Mouse (Mus musculus): ENCODE results near the gene Psmd2. TPM values are rescaled to one million over a fixed set of nuclear protein-coding genes. Genes with fewer than 3 reads are reported as not detected.

The Psmd2 gene
- total RNA-seq (2014; rRNA removed) (237 and 242 TPM in 2 replicates), polyA plus RNA-seq (2015; fragmentation: Nextera tagmentation; extraction: Ambion mirVana) (287 and 331 TPM in 2 replicates)

DNA sequence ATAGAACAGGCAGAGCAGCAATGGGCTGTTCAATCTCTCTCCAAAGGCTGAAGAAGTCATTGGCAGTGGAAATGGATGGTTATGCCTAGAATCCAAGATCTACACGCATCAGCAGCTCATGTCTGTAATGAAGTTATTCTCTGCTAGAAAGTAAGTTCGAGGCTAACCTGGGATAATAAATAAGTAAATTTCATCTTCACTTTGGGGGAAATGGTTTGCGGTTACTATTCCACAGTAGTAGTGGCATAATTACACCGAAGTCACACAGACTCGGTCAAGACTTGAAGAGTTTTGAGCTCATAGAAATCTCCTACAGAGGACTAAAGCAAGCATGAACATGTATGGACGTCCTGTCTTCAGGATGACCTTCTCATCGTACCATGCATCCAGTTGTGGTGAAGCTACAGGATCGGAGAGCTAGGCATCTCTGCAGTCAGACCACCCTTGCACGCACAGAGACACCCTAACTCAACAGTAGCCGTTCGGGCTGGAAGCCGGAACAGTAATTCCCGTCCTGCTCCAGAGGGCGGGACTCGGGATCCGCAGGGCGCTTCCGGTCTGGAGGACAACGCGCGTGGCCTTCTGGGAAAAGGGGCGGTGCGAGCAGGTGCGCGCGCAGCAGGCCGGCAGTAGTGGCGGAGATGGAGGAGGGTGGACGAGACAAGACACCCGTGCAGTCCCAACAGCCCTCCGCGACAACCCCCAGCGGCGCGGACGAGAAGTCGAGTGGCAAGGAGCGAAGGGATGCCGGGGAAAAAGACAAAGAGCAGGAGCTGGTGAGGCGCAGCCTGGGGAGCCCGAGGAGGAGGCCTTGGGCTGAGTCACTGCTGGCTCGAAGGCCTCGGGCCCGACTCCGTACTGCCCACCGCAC is at the start of gene Psmd2:
TSS of gene Psmd2 (plus strand) at position 577 of the 871 bp plus-strand sequence.
- Histone ChIP-seq H3K27ac (ENCODE audit: low read depth, low read length) (peak within 1 kb of the TSS; percentile 82), H3K4me3 (ENCODE audit: low read depth, low read length) (peak within 1 kb of the TSS; percentile 76), H3K36me3 (ENCODE audit: insufficient read depth) (peaks cover 25% of the 10 kb centered on the region), H3K9ac (peak within 1 kb of the TSS; percentile 85), H3K4me1 (ENCODE audit: insufficient read depth) (peaks cover 12% of the 10 kb centered on the region; the same call in 1 of the 2 replicates), H3K27me3 (ENCODE audit: insufficient read depth, low read length) (no peaks in the 10 kb centered on the region), H3K4me2 (ENCODE audit: low read depth) (peak within 1 kb of the TSS; percentile 82), H3K9me3 (ENCODE audit: low read length) (no peaks in the 10 kb centered on the region)
- WGBS = 2% methylated on average over 46 of the region's 46 CpGs
- peak; percentile 98 for ATAC-seq
- TF ChIP-seq CTCF (IDR thresholded peaks at IDR 0.05; ENCODE audit: low read depth) = peak; percentile 25
- peak; percentile 96 for DNase-seq

DNA sequence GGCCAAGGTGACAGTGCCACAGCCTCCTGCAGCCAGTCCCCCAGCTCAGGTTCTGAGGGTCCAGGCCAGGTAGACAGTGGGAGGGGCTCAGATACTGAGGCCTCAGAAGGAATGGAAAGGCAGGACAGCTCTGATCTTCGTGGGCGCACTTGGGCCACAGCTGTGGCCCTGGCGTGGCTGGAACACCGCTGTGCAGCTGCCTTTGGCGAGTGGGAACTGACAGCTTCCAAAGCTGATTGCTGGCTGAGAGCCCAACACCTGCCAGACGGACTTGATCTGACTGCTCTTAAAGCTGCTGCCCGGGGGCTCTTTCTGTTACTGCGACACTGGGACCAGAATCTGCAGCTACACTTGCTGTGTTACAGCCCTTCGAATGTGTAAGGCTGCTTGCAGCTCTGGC is 46.7 kb upstream of the Psmd2 start:
- DNase-seq (no peak), ATAC-seq (peak; percentile 19; the same call in 1 of the 2 replicates)
- Histone ChIP-seq H3K9me3 (ENCODE audit: low read length) (no peaks in the 10 kb centered on the region), H3K4me1 (ENCODE audit: insufficient read depth) (0 out of 2 replicates have a peak, but pooled peaks cover 1% of the 10 kb centered on the region), H3K9ac (no peak overlapping the region), H3K36me3 (ENCODE audit: insufficient read depth) (peaks cover 45% of the 10 kb centered on the region), H3K4me3 (ENCODE audit: low read depth, low read length) (no peak overlapping the region), H3K4me2 (ENCODE audit: low read depth) (no peak overlapping the region), H3K27me3 (ENCODE audit: insufficient read depth, low read length) (no peaks in the 10 kb centered on the region), H3K27ac (ENCODE audit: low read depth, low read length) (no peak overlapping the region)
- TF ChIP-seq CTCF (IDR thresholded peaks at IDR 0.05; ENCODE audit: low read depth) = no peak
- WGBS = 51% methylated on average over 9 of the region's 9 CpGs

DNA sequence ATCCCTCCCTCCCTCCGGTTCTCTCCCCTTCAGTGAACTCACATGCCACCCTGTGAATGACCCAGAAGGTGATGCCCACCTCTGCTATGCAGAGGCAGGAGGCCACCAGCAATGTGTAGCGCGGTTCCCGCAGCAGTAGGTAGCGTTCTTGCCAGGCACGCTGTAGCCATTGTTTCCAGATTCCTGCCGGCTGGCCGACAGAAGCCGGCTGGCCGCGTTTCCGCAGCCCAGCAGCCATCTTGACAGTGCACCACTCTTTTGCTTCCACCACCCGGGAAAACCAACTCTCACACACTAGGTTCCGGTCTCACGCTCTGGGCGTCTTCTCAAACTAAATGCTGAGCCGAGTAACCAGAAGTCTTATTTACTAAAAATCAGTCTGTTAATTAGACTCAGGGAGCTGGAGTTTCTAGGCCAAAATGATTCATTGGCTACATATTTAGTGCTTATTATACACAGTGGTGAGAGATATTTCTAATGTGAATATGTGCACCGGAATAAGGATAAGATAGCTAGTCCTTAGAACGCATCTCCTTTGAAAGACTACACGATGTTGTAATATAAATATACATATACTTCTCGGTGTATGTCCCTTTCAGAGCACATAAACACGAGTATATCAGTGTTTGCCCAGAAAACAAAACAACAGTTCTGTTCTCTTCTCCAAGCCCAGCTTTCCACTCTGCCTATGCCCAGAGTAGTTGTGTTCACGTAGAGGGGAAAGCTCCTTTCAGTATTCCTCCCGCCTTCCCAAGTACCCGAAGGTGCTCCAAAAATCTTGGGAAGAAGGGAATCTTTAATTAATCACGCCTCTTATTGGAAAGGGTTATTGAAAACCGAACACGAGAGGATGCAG is 40.7 kb upstream of the Psmd2 start:
- ATAC-seq (peak; percentile 85), DNase-seq (peak; percentile 93)
- Histone ChIP-seq H3K4me1 (ENCODE audit: insufficient read depth) (peaks cover 12% of the 10 kb centered on the region; the same call in 1 of the 2 replicates), H3K27ac (ENCODE audit: low read depth, low read length) (peak overlapping the region; percentile 84), H3K27me3 (ENCODE audit: insufficient read depth, low read length) (no peaks in the 10 kb centered on the region), H3K9ac (peak overlapping the region; percentile 80), H3K4me2 (ENCODE audit: low read depth) (peak overlapping the region; percentile 87), H3K4me3 (ENCODE audit: low read depth, low read length) (peak overlapping the region; percentile 71), H3K36me3 (ENCODE audit: insufficient read depth) (peaks cover 25% of the 10 kb centered on the region), H3K9me3 (ENCODE audit: low read length) (no peaks in the 10 kb centered on the region)
- WGBS = under 1% methylated on average over 28 of the region's 28 CpGs
- no peak for TF ChIP-seq CTCF (IDR thresholded peaks at IDR 0.05; ENCODE audit: low read depth)

DNA sequence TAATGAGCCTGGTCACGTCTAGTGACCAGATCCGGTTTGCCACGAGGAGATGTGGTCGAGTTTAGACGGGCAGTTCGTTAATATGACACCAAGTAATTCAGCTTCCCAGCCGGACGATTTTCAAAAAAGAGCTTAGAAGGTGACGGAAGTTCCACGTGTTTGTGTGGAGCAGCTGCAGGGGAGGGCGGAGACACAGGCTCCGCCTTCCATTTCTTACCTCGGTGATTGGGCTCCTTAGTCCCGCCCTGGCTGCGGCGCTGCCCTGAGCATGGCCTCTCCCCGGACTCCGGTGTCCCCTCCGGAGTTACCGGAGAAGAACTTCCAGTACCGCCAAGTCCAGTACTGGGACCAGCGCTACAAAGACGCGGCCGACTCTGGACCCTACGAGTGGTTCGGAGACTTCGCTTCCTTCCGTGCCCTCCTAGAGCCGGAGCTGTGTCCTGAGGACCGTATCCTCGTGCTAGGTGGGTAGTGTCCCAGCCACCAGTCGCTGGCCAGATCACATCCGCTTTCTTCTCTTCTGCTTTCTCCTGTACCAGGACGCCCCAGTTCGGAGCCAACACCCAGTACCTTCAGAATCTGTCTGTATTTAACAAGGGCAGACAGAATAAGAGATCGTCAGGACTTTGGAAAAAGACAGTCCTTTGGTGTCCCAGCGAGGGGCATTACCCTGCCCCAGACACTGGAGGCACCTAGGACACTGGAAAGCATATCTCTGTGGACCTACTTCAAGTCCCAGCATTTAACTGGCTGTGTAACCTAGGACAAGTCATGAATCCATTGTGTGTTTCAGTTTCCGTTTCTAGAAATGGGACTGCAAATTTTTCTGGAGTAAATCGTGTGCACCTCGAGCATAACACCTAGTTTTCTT is 39.9 kb upstream of the Psmd2 start, which contains the start of the genes Eef1akmt4, Gm49333 and Alg3:
TSS of gene Eef1akmt4 (plus strand) at position 237 of the 871 bp plus-strand sequence.
TSS of gene Gm49333 (plus strand) at position 254 of the 871 bp plus-strand sequence.
TSS of gene Alg3 (minus strand) at position 379 of the 871 bp plus-strand sequence.
- Histone ChIP-seq H3K27ac (ENCODE audit: low read depth, low read length) (peak within 1 kb of the TSS; percentile 84), H3K9me3 (ENCODE audit: low read length) (no peaks in the 10 kb centered on the region), H3K36me3 (ENCODE audit: insufficient read depth) (peaks cover 16% of the 10 kb centered on the region; the same call in 1 of the 2 replicates), H3K4me3 (ENCODE audit: low read depth, low read length) (peak within 1 kb of the TSS; percentile 71), H3K4me1 (ENCODE audit: insufficient read depth) (peaks cover 12% of the 10 kb centered on the region; the same call in 1 of the 2 replicates), H3K27me3 (ENCODE audit: insufficient read depth, low read length) (no peaks in the 10 kb centered on the region), H3K9ac (peak within 1 kb of the TSS; percentile 80), H3K4me2 (ENCODE audit: low read depth) (peak within 1 kb of the TSS; percentile 87)
- DNase-seq (peak; percentile 89), ATAC-seq (peak; percentile 96)
- 2% methylated on average over 41 of the region's 41 CpGs for WGBS
- no peak for TF ChIP-seq CTCF (IDR thresholded peaks at IDR 0.05; ENCODE audit: low read depth)

DNA sequence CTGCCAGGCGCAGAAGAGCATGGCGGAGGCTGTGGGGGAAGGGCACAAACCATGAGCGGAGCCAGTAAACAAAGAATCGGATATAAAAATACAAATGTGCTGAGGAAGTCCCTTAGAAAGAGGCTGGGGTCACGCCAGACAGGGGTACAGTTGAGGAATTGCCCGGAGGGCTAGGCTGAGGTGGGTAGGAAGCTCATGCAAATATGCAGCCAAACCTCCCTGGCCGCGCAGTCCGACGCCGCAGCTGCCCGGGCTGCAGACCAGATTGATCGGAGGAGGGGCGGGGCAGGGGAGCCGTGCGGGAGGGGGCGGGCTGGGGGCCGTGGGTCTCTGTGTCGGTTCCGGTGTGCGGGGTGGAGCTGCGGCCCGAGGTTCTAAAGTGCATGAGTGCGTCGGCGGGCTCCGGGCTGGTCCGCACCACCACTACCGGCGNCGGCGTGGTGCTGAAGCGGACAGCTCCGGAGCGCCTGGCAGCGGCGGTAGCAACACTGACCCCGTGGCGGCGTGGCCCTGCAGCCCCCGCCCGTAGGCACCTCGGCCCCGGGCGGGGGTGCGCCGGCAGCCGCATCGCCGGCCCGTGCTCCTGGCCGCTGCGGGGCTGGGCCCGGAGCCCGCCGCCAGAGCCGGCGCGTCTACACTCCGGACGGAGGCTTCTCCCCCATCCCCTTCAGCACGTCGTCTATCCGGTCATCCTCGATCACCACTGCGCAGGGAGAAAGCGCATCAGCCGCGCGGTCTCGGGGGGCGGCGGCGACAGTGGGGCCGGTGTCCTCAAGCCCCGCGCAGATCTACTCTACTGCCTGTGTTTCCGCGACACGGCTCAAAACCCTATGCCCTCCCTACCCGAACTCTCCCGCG is 31.7 kb upstream of the Psmd2 start:
- H3K4me2 ChIP-seq (ENCODE audit: low read depth) = peak overlapping the region; percentile 90
- peak overlapping the region; percentile 87 for H3K9ac ChIP-seq
- H3K36me3 ChIP-seq (ENCODE audit: insufficient read depth) = peaks cover 5% of the 10 kb centered on the region; the same call in 1 of the 2 replicates
- H3K27ac ChIP-seq (ENCODE audit: low read depth, low read length) = peak overlapping the region; percentile 90
- 1% methylated on average over 65 of the region's 83 CpGs for WGBS
- no peak for TF ChIP-seq CTCF (IDR thresholded peaks at IDR 0.05; ENCODE audit: low read depth)
- H3K27me3 ChIP-seq (ENCODE audit: insufficient read depth, low read length) = no peaks in the 10 kb centered on the region
- peak overlapping the region; percentile 76 for H3K4me3 ChIP-seq (ENCODE audit: low read depth, low read length)
- DNase-seq (peak; percentile 48), ATAC-seq (peak; percentile 5)
- H3K4me1 ChIP-seq (ENCODE audit: insufficient read depth) = peaks cover 5% of the 10 kb centered on the region; the same call in 1 of the 2 replicates
- no peaks in the 10 kb centered on the region for H3K9me3 ChIP-seq (ENCODE audit: low read length)
